Mouse (Mus musculus) heart, embryonic 12.5 days (tissue): ENCODE results near the gene Hoxa3. TPM values are rescaled to one million over a fixed set of nuclear protein-coding genes. Genes with fewer than 3 reads are reported as not detected.

ENCODE experiments used
- ATAC-seq: fragments of 200-750 bp; cut with Nextera tagmentation; 2 replicates; pipeline ENCODE4 v1.8.0; 2017; ENCODE audit warnings: moderate TSS enrichment, moderate library complexity; ENCODE audit not compliant: insufficient number of reproducible peaks, low FRiP score
- H3K27ac ChIP-seq: fragments of 300-500 bp; sonication (generic); 2 replicates; pipeline ENCODE4 v1.5.1; 2016; ENCODE audit warnings: mild to moderate bottlenecking, moderate library complexity; ENCODE audit not compliant: poor library complexity, severe bottlenecking
- H3K27me3 ChIP-seq: fragments of 300-500 bp; sonication (generic); replicated peaks from 2 replicates; pipeline ENCODE4 v1.6.1; 2016; ENCODE audit warnings: mild to moderate bottlenecking, moderate library complexity
- H3K36me3 ChIP-seq: fragments of 300-500 bp; sonication (generic); 2 replicates; pipeline ENCODE4 v1.6.1; 2016; ENCODE audit warnings: mild to moderate bottlenecking, moderate library complexity
- H3K4me1 ChIP-seq: fragments of 300-500 bp; sonication (generic); replicated peaks from 2 replicates; pipeline ENCODE4 v1.6.1; 2016; ENCODE audit warnings: mild to moderate bottlenecking
- H3K4me2 ChIP-seq: fragments of 300-500 bp; sonication (generic); 2 replicates; pipeline ENCODE4 v1.6.1; 2016; ENCODE audit warnings: mild to moderate bottlenecking, moderate library complexity
- H3K4me3 ChIP-seq: fragments of 300-500 bp; sonication (generic); 2 replicates; pipeline ENCODE4 v1.5.1; 2016; ENCODE audit warnings: mild to moderate bottlenecking
- H3K9ac ChIP-seq: fragments of 300-500 bp; sonication (generic); 2 replicates; pipeline ENCODE4 v1.6.1; 2016; ENCODE audit warnings: mild to moderate bottlenecking, moderate library complexity
- H3K9me3 ChIP-seq: fragments of 300-500 bp; sonication (generic); replicated peaks from 2 replicates; pipeline ENCODE4 v1.6.1; 2016; ENCODE audit warnings: mild to moderate bottlenecking, moderate library complexity
- WGBS: fragments of 180-500 bp; shearing (Covaris S2); methylation state at CpG from one replicate; pipeline ENCODE4 v1.1.7; 2016; 5-methylcytosine and 5-hydroxymethylcytosine counted together
- polyA plus RNA-seq: library from polyadenylated mRNA; unstranded; fragments of >200 nt; fragmentation: Nextera tagmentation; extraction: Ambion mirVana; gene quantifications from 2 replicates; pipeline ENCODE4 v1.2.1, GENCODE M21; 2016

Gene Hoxa3
- polyA plus RNA-seq, 1 experiment from 2014 or later, result 0.80 TPM

DNA sequence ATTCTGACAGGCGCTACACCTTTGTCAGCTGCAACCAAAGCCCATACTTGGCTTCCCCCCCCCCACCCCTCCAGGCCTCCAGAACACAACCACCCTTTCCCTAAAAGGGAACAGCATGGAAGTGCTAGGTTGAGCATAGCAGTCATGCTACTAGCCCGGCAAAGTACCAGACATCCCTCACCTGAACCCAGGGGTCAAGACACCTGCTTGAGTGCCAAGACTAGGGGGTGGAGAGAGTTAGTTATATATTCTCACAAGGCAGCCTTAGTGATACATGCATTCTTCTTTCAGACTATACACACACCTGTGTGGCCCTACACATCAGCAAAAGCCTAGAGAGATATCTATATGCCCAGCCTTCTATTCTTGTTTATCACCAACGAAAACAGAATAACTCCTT, 27.3 kb downstream of the Hoxa3 start:
- no peaks in the 10 kb centered on the region for H3K9me3 ChIP-seq

GRCm38 (mm10) chr6:52185222-52185621, 27.9 kb downstream of the Hoxa3 start:
- no peaks in the 10 kb centered on the region for H3K9me3 ChIP-seq
- no peaks in the 10 kb centered on the region for H3K36me3 ChIP-seq
- no peaks in the 10 kb centered on the region for H3K4me1 ChIP-seq
- H3K27me3 ChIP-seq, result peaks cover 100% of the 10 kb centered on the region
- no peak overlapping the region for H3K4me2 ChIP-seq
- ATAC-seq, result no peak
- H3K27ac ChIP-seq, result no peak overlapping the region
- H3K9ac ChIP-seq, result no peak overlapping the region
- WGBS, result 2% methylated on average over 19 of the region's 19 CpGs
- no peak overlapping the region for H3K4me3 ChIP-seq

More for the DNA sequence above, 27.3 kb downstream of the Hoxa3 start:
- no peak overlapping the region for H3K4me3 ChIP-seq
- WGBS, result 19% methylated on average over 3 of the region's 3 CpGs
- H3K4me2 ChIP-seq, result no peak overlapping the region
- peaks cover 100% of the 10 kb centered on the region for H3K27me3 ChIP-seq
- no peak overlapping the region for H3K27ac ChIP-seq
- no peak overlapping the region for H3K9ac ChIP-seq
- H3K4me1 ChIP-seq, result peaks cover under 1% of the 10 kb centered on the region; the same call in 1 of the 2 replicates
- no peak for ATAC-seq
- no peaks in the 10 kb centered on the region for H3K36me3 ChIP-seq

- no peak overlapping the region for H3K27ac ChIP-seq
- no peak for ATAC-seq
- WGBS, result 8% methylated on average over 6 of the region's 6 CpGs
- H3K9me3 ChIP-seq, result no peaks in the 10 kb centered on the region
- H3K4me2 ChIP-seq, result no peak overlapping the region
- H3K36me3 ChIP-seq, result no peaks in the 10 kb centered on the region
- H3K4me3 ChIP-seq, result no peak overlapping the region
- H3K9ac ChIP-seq, result no peak overlapping the region
- H3K4me1 ChIP-seq, result no peaks in the 10 kb centered on the region
- H3K27me3 ChIP-seq, result peaks cover 100% of the 10 kb centered on the region
Observed at GRCm38 (mm10) chr6:52184668-52185067, 28.5 kb downstream of the Hoxa3 start.

DNA sequence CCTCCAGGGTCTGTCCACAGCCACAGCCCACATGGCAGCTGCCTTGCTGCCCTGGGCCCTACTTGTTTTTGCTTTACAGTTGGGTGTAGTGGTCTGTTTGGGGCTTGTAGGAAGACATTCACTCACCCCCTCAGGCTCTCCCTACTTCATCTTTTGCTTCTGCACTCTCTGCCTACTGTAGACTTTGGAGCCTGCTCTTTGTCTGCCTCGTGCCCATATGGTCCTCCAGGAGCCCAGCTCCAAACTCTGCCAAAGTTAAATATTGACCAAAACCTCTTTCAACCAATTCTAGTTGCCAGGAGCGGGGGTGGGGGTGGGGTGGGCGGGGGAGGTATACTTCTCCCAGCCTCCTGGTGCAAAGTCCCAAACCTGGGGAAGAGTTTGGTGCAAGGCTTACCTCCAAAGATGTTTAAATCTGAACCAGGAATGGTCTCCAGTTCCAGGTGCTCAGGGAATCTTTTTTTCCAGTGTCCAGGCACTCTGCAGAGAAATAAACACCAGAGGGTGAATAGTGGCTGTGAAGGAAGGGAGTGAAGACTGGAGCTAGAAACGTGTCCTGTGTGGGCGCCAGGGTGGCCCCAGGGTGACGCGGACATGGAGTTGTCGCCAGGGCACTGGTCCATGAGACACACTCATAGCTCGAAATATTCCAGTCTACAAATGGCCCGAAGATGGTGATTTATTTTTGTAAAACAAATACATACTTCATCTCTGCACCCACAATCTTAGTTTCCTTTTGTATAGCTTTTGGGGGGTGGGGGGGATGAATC, 29.6 kb downstream of the Hoxa3 start:
- H3K4me3 ChIP-seq, result no peak overlapping the region
- H3K27ac ChIP-seq, result no peak overlapping the region
- no peaks in the 10 kb centered on the region for H3K9me3 ChIP-seq
- no peak overlapping the region for H3K4me2 ChIP-seq
- H3K9ac ChIP-seq, result no peak overlapping the region
- no peaks in the 10 kb centered on the region for H3K4me1 ChIP-seq
- 16% methylated on average over 10 of the region's 10 CpGs for WGBS
- no peaks in the 10 kb centered on the region for H3K36me3 ChIP-seq
- H3K27me3 ChIP-seq, result peaks cover 100% of the 10 kb centered on the region
- no peak for ATAC-seq

GRCm38 (mm10) chr6:52182793-52183192, 30.3 kb downstream of the Hoxa3 start:
- Histone ChIP-seq H3K27me3 (peaks cover 100% of the 10 kb centered on the region), H3K4me3 (no peak overlapping the region), H3K4me2 (no peak overlapping the region), H3K27ac (no peak overlapping the region), H3K9ac (no peak overlapping the region), H3K36me3 (no peaks in the 10 kb centered on the region), H3K4me1 (no peaks in the 10 kb centered on the region), H3K9me3 (no peaks in the 10 kb centered on the region)
- no peak for ATAC-seq
- 21% methylated on average over 1 of the region's 1 CpGs for WGBS

GRCm38 (mm10) chr6:52182030-52182429, 31.1 kb downstream of the Hoxa3 start:
- H3K27ac ChIP-seq, result no peak overlapping the region
- H3K4me2 ChIP-seq, result no peak overlapping the region
- ATAC-seq, result no peak
- peaks cover 100% of the 10 kb centered on the region for H3K27me3 ChIP-seq
- no peak overlapping the region for H3K4me3 ChIP-seq
- H3K36me3 ChIP-seq, result no peaks in the 10 kb centered on the region
- no peak overlapping the region for H3K9ac ChIP-seq
- no peaks in the 10 kb centered on the region for H3K4me1 ChIP-seq
- 28% methylated on average over 2 of the region's 2 CpGs for WGBS
- no peaks in the 10 kb centered on the region for H3K9me3 ChIP-seq

- no peak; the same call in 1 of the 2 replicates for ATAC-seq
- H3K9me3 ChIP-seq, result no peaks in the 10 kb centered on the region
- H3K4me2 ChIP-seq, result no peak overlapping the region
- no peaks in the 10 kb centered on the region for H3K36me3 ChIP-seq
- H3K4me3 ChIP-seq, result no peak overlapping the region
- WGBS, result 18% methylated on average over 3 of the region's 3 CpGs
- no peak overlapping the region for H3K9ac ChIP-seq
- peaks cover 3% of the 10 kb centered on the region for H3K4me1 ChIP-seq
- no peak overlapping the region for H3K27ac ChIP-seq
- peaks cover 100% of the 10 kb centered on the region for H3K27me3 ChIP-seq
Observed at GRCm38 (mm10) chr6:52180726-52181125, 32.4 kb downstream of the Hoxa3 start.

GRCm38 (mm10) chr6:52180213-52180710, 32.9 kb downstream of the Hoxa3 start:
- Histone ChIP-seq H3K9ac (no peak overlapping the region), H3K4me3 (no peak overlapping the region), H3K27me3 (peaks cover 100% of the 10 kb centered on the region), H3K4me2 (peak overlapping the region; percentile 20; the same call in 1 of the 2 replicates), H3K27ac (no peak overlapping the region), H3K4me1 (peaks cover 6% of the 10 kb centered on the region), H3K36me3 (no peaks in the 10 kb centered on the region), H3K9me3 (no peaks in the 10 kb centered on the region)
- 8% methylated on average over 11 of the region's 11 CpGs for whole genome bisulfite sequencing
- ATAC-seq, result no peak

- no peaks in the 10 kb centered on the region for H3K36me3 ChIP-seq
- peak overlapping the region; percentile 20; the same call in 1 of the 2 replicates for H3K4me2 ChIP-seq
- no peaks in the 10 kb centered on the region for H3K9me3 ChIP-seq
- peaks cover 6% of the 10 kb centered on the region for H3K4me1 ChIP-seq
- no peak overlapping the region for H3K4me3 ChIP-seq
- no peak overlapping the region for H3K9ac ChIP-seq
- no peak overlapping the region for H3K27ac ChIP-seq
- 2% methylated on average over 10 of the region's 10 CpGs for WGBS
- ATAC-seq, result no peak
- H3K27me3 ChIP-seq, result peaks cover 100% of the 10 kb centered on the region
Observed at GRCm38 (mm10) chr6:52179690-52180089, 33.4 kb downstream of the Hoxa3 start.

GRCm38 (mm10) chr6:52178918-52179665, 34.0 kb downstream of the Hoxa3 start:
- Histone ChIP-seq H3K4me1 (peaks cover 6% of the 10 kb centered on the region), H3K4me3 (peak overlapping the region; percentile 5; the same call in 1 of the 2 replicates), H3K9me3 (no peaks in the 10 kb centered on the region), H3K27ac (no peak overlapping the region), H3K9ac (no peak overlapping the region), H3K36me3 (no peaks in the 10 kb centered on the region), H3K4me2 (peak overlapping the region; percentile 20; the same call in 1 of the 2 replicates), H3K27me3 (peaks cover 97% of the 10 kb centered on the region)
- ATAC-seq, result no peak
- WGBS, result 4% methylated on average over 4 of the region's 4 CpGs

DNA sequence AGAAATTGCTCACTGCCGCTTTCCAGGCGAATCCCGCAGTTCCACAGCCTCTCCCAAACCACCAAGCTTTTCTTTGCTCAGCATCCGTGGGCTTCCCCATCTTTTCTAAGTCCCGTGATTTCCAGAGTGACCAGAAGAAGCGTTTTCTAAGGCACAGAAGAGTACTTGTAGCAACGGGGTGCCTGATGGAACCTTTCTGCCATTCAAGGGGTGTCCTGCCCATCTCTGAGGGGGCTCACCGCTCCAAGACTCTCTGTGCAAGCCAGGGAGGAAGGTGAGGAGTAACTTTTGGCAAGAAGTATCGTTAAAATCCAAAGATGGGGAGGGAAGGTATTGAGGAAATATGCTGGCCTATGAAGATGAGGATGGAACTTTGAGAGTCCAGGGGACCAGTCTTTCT, 35.3 kb downstream of the Hoxa3 start:
- 6% methylated on average over 9 of the region's 9 CpGs for WGBS
- Histone ChIP-seq H3K9ac (no peak overlapping the region), H3K9me3 (no peaks in the 10 kb centered on the region), H3K36me3 (no peaks in the 10 kb centered on the region), H3K4me3 (peak overlapping the region; percentile 17; the same call in 1 of the 2 replicates), H3K4me1 (peaks cover 8% of the 10 kb centered on the region), H3K27ac (no peak overlapping the region), H3K4me2 (peak overlapping the region; percentile 47), H3K27me3 (peaks cover 95% of the 10 kb centered on the region)
- no peak for ATAC-seq
